Mouse (Mus musculus) T-cell, adult 2 months (primary cell): Measurements from ENCODE around the gene Gm17359.

Source experiments
- DNase-seq: peaks from one replicate; pipeline ENCODE4 v3.0.0; 2022; ENCODE audit warnings: low spot score

The Gm17359 gene

DNA sequence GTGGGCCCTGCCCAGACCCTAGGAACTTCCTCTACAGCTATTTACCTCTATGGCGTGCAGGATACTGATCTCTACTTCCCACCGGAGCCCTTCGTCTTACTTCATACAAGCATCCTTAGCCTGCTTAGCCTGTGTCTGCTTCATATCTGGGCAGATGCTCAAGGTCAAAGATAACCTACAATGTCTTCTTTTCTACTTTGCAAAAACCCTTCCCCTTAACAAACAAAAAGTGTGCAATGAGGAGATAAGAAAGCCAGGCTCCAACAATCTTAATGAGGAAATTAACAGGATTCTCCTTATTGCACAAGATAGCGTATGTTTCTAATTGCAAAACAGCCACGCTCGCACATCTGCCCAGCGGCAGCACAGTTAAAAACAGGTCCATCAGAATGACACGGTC is 141.9 kb downstream of the Gm17359 start:
- DNase-seq: no peak

DNA sequence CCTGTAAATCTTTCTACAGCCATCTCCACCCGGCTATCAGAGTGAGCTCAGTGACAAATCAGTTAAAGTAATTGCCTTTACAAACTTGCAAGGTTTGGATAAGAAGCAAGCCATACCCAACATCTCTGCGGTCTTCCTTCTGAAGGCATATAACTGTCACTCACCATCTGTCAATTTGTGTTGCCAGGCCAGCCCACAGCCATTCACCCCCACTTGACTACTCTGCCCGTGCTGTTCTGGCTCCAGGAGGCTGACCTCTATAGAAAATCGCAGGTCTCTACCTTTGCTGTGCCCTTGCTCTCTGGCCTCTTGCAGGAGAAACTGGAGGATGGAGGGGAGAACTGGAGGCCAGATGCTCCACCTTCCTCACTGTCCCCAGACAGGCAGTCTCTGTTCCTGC is 142.4 kb downstream of the Gm17359 start:
- DNase-seq: no peak

DNA sequence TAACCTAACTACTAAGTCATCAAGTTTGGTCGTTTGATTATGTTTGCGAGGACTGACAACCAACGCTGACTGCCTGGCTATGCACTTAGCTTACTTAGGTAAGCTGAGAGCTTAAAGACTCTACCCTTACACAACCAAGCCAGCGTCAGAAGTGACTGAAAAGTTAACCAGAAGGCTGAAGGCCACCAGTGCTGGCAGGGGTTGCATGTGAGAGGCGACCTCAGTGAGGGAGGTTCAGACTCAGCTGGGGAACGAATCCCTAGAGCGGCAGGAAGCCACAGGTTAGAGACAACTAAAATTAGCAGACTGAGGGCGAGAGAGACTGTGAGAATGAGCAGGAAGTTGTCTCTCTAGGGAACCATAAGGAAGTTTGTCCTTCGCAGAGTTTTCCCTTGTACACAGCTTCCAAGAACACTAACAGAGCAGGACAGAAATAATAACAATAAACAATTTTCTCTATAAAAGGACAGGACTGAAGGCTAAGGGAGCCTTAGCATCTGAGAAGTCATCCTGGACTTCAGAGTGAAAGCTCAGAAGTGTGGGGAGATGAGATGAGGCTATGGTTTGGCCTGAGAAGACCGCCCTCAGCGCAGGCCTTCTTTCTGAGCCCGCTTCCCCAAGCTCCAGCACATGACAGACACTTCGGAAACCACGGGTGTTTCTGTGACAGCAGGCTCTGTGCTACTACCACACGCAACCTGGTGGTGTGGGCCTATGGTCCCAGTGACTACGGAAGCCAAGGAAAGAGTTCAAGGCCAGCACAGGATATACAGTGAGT is 148.0 kb downstream of the Gm17359 start:
- no peak for DNase-seq

DNA sequence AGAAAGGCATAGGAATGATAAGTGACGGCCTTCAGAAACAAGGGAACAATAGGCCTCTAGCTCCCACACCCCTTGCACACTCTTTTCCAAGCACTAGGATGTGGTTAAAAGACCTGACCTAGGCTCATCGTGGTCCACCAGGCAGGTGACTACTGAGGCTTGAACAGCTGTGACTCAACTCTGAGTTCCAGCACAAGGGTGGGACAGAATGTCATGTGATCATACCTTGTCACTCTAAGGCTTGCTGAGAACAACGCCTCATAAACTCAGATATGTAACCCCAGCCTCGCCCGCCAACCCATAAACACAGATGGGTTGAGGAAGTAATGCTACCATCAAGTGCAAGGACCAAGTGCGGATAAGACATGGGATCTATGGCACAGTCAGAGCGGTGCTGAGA is 151.6 kb downstream of the Gm17359 start:
- no peak for DNase-seq

DNA sequence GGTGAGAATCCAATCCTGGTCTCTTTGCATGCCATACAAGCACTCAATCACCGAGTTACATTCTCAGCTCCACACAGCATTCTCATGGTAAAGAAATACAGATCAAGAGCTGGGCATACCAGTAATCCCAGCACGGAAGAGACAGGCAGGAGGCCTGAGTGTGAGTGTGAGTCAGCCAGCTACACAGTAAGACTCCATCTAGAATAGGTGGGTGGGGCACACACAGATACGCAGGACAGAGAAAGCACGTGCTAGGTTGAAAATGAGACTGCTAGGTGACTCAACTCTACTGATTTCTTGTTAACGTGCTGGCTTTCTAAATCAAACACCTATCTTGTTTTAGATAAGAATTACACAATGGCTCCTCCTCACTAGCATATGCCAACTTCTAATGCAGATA is 153.6 kb downstream of the Gm17359 start:
- no peak for DNase-seq

DNA sequence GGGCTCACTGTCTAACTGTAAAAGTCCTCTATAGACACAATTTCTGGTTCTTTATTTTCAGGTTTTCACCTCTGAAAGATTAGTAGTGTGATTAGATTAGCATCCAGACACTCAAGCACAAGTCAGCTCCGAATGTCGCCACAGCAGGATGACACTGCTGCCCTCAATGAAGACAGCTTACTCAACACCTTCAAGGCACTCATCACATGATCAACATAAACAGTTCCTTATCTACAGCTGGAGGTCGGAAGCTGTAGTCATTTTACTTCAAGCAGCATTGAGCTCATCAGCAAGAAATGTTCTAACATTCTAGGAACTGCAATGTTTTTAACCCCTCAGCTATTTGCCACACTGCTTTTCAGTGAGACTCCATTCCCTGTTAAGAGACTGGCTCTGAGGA is 155.2 kb downstream of the Gm17359 start:
- no peak for DNase-seq

DNA sequence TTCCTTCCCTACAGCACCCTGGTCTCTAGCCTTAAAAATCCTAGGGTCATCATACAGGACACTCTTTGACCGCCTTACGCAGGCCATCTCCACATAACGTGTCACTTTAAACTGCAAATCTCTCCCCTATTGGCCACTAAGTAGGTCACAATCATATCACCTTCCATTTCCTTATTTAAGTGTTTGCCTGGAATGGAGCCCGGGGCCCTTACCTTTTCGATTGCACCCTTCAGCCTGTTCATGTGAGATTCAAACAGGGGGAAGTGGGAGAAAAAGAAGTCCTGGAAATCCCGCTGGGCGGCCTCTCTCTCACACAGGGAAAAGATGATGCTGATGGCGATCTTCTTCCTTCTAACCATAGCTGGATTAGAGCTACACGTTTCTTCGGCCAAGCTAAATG is 156.6 kb downstream of the Gm17359 start:
- DNase-seq: no peak

DNA sequence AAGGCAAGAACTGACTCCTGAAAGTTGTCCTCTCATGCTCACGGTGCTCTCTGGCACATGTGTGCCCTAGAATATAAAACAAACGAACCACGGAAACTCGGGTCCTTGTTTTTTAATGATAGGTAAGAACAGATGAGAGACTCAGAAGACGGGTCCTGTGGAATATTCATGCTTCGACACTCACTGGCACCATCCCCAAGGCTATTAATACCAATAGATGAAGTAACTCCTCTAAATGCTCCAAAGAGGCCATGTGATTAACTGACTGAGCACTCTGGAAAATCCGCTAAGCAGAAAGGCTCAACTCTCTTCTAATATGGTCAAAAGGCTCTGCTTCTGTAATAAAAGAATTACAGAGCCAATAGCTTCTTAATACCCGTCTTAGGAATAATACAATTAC is 157.6 kb downstream of the Gm17359 start:
- DNase-seq: no peak

DNA sequence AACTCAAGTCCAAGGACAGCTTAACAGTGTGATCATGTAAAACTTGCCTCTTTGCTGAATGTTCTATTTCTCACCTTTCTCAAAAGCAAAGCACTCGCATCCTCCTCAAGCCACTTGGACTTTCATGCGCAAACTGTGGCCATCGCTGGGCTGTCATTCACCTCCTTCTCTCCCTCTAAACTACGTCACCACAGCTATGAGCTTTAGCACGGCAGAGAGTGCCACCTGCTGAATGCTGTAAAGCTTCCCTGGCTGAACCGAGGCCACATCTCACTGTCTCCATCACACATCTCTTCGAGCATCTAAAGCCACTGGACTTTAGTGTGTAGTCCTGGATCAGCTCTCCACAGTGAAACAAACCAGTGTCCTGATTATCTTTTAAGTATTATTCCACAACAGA is 158.7 kb downstream of the Gm17359 start:
- no peak for DNase-seq

DNA sequence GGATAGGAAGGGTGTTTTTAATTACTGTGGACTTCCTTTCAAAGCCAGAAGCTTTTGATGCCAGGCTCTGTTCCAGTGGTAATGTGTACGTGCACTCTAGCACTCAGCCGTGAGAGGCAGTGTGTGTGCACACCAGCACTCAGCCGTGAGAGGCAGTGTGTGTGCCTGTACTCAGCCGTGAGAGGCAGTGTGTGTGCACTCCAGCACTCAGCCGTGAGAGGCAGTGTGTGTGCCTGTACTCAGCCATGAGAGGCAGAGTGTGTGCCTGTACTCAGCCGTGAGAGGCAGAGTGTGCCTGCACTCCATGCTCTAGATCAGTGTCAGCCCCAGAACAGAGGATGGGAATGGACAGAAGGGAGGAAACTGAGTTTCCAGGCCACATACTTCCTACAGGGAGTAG is 160.2 kb downstream of the Gm17359 start:
- DNase-seq: no peak

DNA sequence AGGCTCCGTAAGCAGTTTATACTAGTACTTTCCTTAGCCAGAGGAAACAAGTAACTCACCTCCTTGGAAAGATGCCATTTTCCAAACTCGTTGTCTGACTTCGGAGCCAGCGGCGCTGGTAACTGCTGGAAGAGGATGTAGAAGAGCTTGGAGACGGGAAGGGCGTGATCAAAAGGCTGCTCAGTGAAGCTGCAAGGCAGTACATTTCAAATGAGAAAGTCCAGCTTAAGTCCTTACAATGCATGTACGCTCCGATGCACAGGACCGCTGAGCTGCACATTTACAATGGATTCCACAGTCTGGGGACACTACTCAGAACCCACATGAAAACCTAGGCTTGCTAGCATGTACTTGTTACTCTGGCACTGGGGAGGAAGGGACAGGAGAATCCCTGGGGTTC is 163.8 kb downstream of the Gm17359 start:
- DNase-seq: no peak

DNA sequence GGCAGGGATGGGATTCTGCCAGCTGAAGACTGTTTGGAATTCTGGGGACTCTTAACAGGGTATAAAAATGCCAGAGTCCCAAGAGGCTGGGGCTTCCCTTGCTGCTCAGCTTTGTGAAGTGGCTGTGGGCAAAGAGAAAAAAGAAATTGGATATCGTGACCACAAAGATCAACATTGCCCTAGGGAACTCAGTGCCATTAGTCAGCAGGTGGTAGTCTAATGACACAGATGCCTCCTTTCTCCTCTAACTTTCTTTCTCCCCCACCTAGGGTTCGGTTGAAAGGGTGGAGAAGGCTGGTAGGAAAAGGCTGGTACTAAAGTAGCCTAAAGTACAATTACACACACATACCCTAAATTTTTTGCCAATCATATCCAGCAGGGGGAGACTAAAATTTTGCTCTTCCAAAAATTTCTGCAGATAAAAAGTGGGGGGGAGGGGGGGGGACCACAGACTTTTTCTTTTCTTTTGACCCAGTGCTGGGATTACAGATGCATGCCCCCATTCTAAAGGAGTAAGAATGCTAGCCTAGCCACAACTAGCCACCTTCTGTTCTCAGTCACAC is 164.8 kb downstream of the Gm17359 start:
- DNase-seq: no peak
